In genomic region chr16:11176208-11176883, GRCm38 (mm10) we compare ENCODE assay signal across 8 mouse cellular contexts. TPM values are rescaled to one million over a fixed set of nuclear protein-coding genes. Genes with fewer than 3 reads are reported as not detected.
DNase-seq lines count a peak whose midpoint lies in the region; ATAC-seq and TF ChIP-seq lines count a peak whose summit lies in the region.

Gene Zc3h7a, minus strand, starts transcription at chr16:11176393.

- peak; percentile 90 for DNase-seq in gastrocnemius, postnatal 10 days
- DNase-seq in induced T-regulatory cell, adult 2 months (ENCODE audit: low read depth): peak; percentile 95
- peak; percentile 71 to 91 for DNase-seq in left cerebral cortex, adult 9 months (ENCODE audit: low spot score in 2 of 2)
- peak; percentile 89 for DNase-seq in right cerebral cortex, postnatal 14 days
- peak; percentile 82 to 92 for DNase-seq in urinary bladder, postnatal 36 days (ENCODE audit: low spot score in 2 of 2)

- ATAC-seq in activated CD4-positive, CD25-positive, alpha-beta regulatory T cell, adult 4 months: peak; percentile 86
- ATAC-seq in megakaryocyte progenitor cell, adult 5-6 weeks (replicated peaks; ENCODE audit: poor library complexity): peak; percentile 85

- H3K4me3 ChIP-seq in cortical plate, adult 2 months (ENCODE audit: insufficient read depth, low read length): peak within 1 kb of the TSS; percentile 72

- H3K27ac ChIP-seq in cortical plate, adult 2 months (ENCODE audit: insufficient read depth, low read length): peak within 1 kb of the TSS; percentile 84

- peak; percentile 26; the same call in 1 of the 2 replicates for TF ChIP-seq CTCF in cortical plate, adult 2 months (IDR thresholded peaks at IDR 0.05; ENCODE audit: extremely low read depth, insufficient read depth, low read length)

- peaks cover 2% of the 10 kb centered on the region for H3K4me1 ChIP-seq in cortical plate, adult 2 months (ENCODE audit: control insufficient read depth, insufficient read depth, low read length)

- TF ChIP-seq POLR2A in cortical plate, adult 2 months (IDR thresholded peaks at IDR 0.05; ENCODE audit: extremely low read depth, insufficient read depth, low read length): peak; percentile 67

RNA-seq across cellular contexts. Expression of gene Zc3h7a, which starts in this region (rescaled TPM):
- 100 to 1,000 TPM; 210 to 235 TPM for polyA plus RNA-seq in activated CD4-positive, CD25-positive, alpha-beta regulatory T cell, adult 4 months (2017; shearing (Covaris generic))
- polyA plus RNA-seq in cortical plate, adult 2 months (2012; rRNA removed): 76.4 and 77.7 TPM in 2 replicates
- total RNA-seq in gastrocnemius, postnatal 10 days (2021): 10 to 100 TPM; 26.9 to 45.7 TPM
- total RNA-seq in megakaryocyte progenitor cell, adult 5-6 weeks (2015): 156 and 188 TPM in 2 replicates
- total RNA-seq in megakaryocyte progenitor cell, adult 5-6 weeks (2017): 214 and 269 TPM in 2 replicates

Comparison
In these comparisons a context has a peak if more than half of its experiments do, and no peak if none do; other contexts are left out.
1. Peak in every context shown above with its lines: DNase-seq, ATAC-seq, H3K4me3 ChIP-seq and H3K27ac ChIP-seq.